Mouse (Mus musculus) limb, embryonic 14.5 days (tissue): ENCODE data around the gene Kiss1. TPM values are rescaled to one million over a fixed set of nuclear protein-coding genes. Genes with fewer than 3 reads are reported as not detected.

Experiments
- ATAC-seq: fragments of 200-750 bp; cut with Nextera tagmentation; 2 replicates; pipeline ENCODE4 v1.8.0; 2017; ENCODE audit warnings: low read depth, moderate number of reproducible peaks, moderate TSS enrichment; ENCODE audit not compliant: low FRiP score
- DNase-seq: peaks from one replicate; pipeline ENCODE4 v3.0.0-alpha.2; 2015; ENCODE audit warnings: low spot score
- H3K27ac ChIP-seq: fragments of 300-500 bp; sonication (generic); replicated peaks from 2 replicates; pipeline ENCODE4 v1.5.1; 2014; ENCODE audit warnings: low read depth, mild to moderate bottlenecking, low read length, moderate library complexity, mixed read lengths
- H3K27me3 ChIP-seq: fragments of 300-500 bp; sonication (generic); 2 replicates; pipeline ENCODE4 v1.6.1; 2014; ENCODE audit warnings: low read length, mixed read lengths; ENCODE audit not compliant: control insufficient read depth, insufficient read depth
- H3K36me3 ChIP-seq: fragments of 300-500 bp; sonication (generic); 2 replicates; pipeline ENCODE4 v1.6.1; 2014; ENCODE audit warnings: mild to moderate bottlenecking, low read length, moderate library complexity, mixed read lengths; ENCODE audit not compliant: control insufficient read depth, insufficient read depth
- H3K4me1 ChIP-seq: fragments of 300-500 bp; sonication (generic); 2 replicates; pipeline ENCODE4 v1.6.1; 2014; ENCODE audit warnings: antibody characterized with exemption, low read length, mixed read lengths; ENCODE audit not compliant: control insufficient read depth, insufficient read depth
- H3K4me2 ChIP-seq: fragments of 300-500 bp; sonication (generic); replicated peaks from 2 replicates; pipeline ENCODE4 v1.6.1; 2014; ENCODE audit warnings: low read depth, mild to moderate bottlenecking, low read length, moderate library complexity; ENCODE audit not compliant: severe bottlenecking
- H3K4me3 ChIP-seq: fragments of 300-500 bp; sonication (generic); replicated peaks from 2 replicates; pipeline ENCODE4 v1.5.1; 2014; ENCODE audit warnings: low read length
- H3K9ac ChIP-seq: fragments of 300-500 bp; sonication (generic); 2 replicates; pipeline ENCODE4 v1.6.1; 2014; ENCODE audit warnings: mild to moderate bottlenecking, low read depth, low read length, moderate library complexity; ENCODE audit not compliant: severe bottlenecking
- H3K9me3 ChIP-seq: fragments of 300-500 bp; sonication (generic); 2 replicates; pipeline ENCODE4 v1.6.1; 2016; ENCODE audit warnings: low read length; ENCODE audit not compliant: control insufficient read depth
- POLR2A ChIP-seq: fragments of 200-500 bp; IDR thresholded peaks from 2 replicates; pipeline ENCODE4 v1.8.0; 2012; ENCODE audit warnings: inconsistent platforms, mild to moderate bottlenecking, moderate library complexity, borderline replicate concordance; ENCODE audit not compliant: insufficient read depth, insufficient read length; ENCODE audit errors: extremely low read depth
- WGBS: fragments of 180-500 bp; shearing (Covaris S2); extraction: QIAGEN DNeasy Blood & Tissue Kit; methylation state at CpG from one replicate; pipeline ENCODE4 v1.1.7; 2014; 5-methylcytosine and 5-hydroxymethylcytosine counted together
- polyA plus RNA-seq, 2 experiments: library from polyadenylated mRNA; depleted of rRNA in 1 of 2; stranded (reverse) in 1 of 2; unstranded in 1 of 2; fragments of >200 nt; fragmentation: Nextera tagmentation in 1 of 2; extraction: Ambion mirVana in 1 of 2; gene quantifications; 2 replicates each; pipeline versions ENCODE4 v1.2.1 to v1.2.3; 2012 to 2014

The Kiss1 gene
- polyA plus RNA-seq, 2 experiments = not detected

DNA sequence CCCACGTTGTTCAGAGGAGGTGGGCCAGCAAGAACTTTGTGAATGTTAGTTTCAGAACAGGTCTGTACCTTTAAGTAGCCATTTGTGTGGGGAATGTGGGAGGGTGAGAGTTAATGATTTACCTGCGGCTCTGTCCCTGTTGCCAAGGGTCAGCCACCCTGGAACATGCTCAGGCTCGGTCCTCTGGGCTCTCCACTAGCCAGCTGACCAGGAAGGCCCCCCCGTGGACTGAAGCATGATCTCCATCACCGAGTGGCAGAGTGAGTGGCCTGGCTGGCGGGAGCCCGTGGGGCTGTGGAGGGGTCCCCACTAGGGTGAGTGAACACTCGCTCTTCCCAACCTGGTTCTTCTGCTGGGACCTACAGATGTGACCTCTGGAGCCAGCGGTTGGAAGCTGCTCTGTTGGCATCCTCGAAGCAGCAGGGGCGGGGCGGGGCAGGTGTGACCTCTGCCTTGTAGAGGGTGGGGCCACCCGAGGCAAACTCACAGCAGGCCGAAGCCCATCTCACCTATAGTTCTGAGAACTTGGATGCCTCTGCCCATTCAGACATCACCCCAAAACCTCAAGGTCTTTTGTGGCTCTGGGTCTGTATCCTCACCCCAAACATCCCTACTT, 11.9 kb upstream of the Kiss1 start, which contains the start of gene Golt1a:
Gene Golt1a, plus strand, starts transcription at position 149 of the 616 bp plus-strand sequence.
- H3K4me1 ChIP-seq = no peaks in the 10 kb centered on the region
- TF ChIP-seq POLR2A = no peak
- whole genome bisulfite sequencing = 49% methylated on average over 11 of the region's 14 CpGs
- no peaks in the 10 kb centered on the region for H3K36me3 ChIP-seq
- H3K9me3 ChIP-seq = no peaks in the 10 kb centered on the region
- H3K4me3 ChIP-seq = no peak within 1 kb of the TSS
- H3K9ac ChIP-seq = no peak within 1 kb of the TSS
- no peak for DNase-seq
- no peak for ATAC-seq
- no peak within 1 kb of the TSS for H3K27ac ChIP-seq
- H3K4me2 ChIP-seq = no peak within 1 kb of the TSS
- H3K27me3 ChIP-seq = no peaks in the 10 kb centered on the region

DNA sequence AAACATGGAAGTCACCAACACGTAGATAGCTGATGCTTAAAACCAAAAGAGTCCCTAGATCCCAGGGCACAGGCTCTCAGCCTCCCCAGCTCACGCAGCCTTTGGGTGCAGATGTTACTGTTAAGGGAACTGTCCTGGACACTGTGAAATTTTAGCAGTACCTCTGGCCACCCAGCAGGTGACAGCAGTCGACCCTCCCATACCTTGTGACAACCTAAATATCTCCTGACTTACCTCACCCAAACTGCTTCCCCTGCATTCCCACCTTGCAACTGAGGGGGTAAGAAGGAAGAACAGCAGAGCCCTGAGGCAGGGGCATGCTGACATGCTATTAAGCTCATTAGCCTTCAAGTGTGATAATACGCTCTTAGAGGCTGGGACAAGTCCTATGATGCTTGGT, 10.4 kb upstream of the Kiss1 start:
- no peak overlapping the region for H3K27ac ChIP-seq
- WGBS = 54% methylated on average over 4 of the region's 4 CpGs
- no peak overlapping the region for H3K4me3 ChIP-seq
- no peak for TF ChIP-seq POLR2A
- no peak overlapping the region for H3K4me2 ChIP-seq
- DNase-seq (no peak), ATAC-seq (no peak)
- H3K36me3 ChIP-seq = no peaks in the 10 kb centered on the region
- no peak overlapping the region for H3K9ac ChIP-seq
- H3K9me3 ChIP-seq = no peaks in the 10 kb centered on the region
- no peaks in the 10 kb centered on the region for H3K4me1 ChIP-seq
- no peaks in the 10 kb centered on the region for H3K27me3 ChIP-seq

DNA sequence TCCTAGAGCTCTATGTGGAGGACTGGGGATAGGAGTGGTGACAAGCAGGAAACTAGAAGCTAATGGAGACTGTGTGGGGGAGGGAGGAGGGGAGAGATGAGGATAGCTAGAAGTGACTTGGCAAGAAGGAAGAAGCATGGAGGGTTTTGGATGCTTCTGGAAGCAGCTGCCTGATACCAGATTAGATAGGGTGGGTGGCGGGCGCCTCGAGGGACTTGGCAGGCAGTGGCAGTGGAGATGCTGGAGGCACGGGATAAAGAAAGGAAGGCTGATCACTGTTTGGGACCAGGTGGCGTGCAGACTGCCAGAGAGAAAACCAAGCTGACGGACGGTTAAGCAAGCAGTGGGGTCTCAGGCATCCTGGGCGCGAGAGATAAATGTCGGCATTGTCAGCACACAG, 9.7 kb upstream of the Kiss1 start:
- ATAC-seq (no peak), DNase-seq (no peak)
- no peak overlapping the region for H3K9ac ChIP-seq
- H3K27me3 ChIP-seq = no peaks in the 10 kb centered on the region
- WGBS = 46% methylated on average over 10 of the region's 10 CpGs
- H3K4me1 ChIP-seq = no peaks in the 10 kb centered on the region
- no peaks in the 10 kb centered on the region for H3K9me3 ChIP-seq
- no peaks in the 10 kb centered on the region for H3K36me3 ChIP-seq
- no peak for TF ChIP-seq POLR2A
- H3K4me2 ChIP-seq = no peak overlapping the region
- no peak overlapping the region for H3K4me3 ChIP-seq
- no peak overlapping the region for H3K27ac ChIP-seq

DNA sequence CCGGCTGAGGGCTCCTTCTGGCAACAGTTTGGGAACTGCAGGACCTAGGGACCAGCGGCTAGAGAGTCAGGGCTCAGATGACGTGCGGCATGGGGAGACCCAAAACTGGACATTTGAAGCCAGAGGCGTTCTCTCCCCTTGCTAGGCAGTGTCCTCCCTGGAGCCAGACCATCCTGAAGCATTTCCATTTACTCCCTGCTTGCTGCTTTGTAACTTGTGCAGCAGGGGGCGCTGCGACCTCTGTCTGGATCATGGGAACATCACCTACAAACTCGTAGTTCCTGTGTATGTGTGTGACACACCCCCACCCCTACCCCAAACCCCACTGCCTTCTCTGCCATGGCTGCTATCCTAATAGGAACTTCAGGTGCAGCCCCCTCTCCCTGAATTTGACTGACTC, 7.3 kb upstream of the Kiss1 start:
- H3K27me3 ChIP-seq = no peaks in the 10 kb centered on the region
- H3K4me2 ChIP-seq = no peak overlapping the region
- H3K27ac ChIP-seq = no peak overlapping the region
- no peaks in the 10 kb centered on the region for H3K9me3 ChIP-seq
- DNase-seq (peak; percentile 64), ATAC-seq (no peak)
- 28% methylated on average over 8 of the region's 8 CpGs for WGBS
- H3K36me3 ChIP-seq = no peaks in the 10 kb centered on the region
- no peak overlapping the region for H3K4me3 ChIP-seq
- no peaks in the 10 kb centered on the region for H3K4me1 ChIP-seq
- TF ChIP-seq POLR2A = no peak
- H3K9ac ChIP-seq = no peak overlapping the region

DNA sequence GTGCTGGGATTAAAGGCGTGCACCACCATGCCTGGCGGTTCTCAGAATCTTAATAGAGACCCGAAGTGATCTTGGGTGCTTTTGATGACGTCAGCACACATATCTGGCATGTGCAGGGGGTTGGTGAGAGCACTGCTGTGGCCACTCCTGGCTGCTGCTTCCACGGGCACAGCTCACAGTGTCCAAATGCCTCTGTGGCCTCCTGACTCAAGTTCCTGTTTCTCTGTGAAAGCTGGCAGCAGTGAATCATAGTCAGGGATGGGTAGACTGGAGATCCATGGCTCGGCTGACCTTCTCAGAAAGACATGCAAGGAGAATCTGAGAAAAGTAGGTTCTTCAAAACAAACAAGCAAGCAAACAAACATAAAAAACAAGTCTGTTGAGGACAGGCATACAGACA, 5.9 kb upstream of the Kiss1 start:
- no peak for TF ChIP-seq POLR2A
- 85% methylated on average over 6 of the region's 6 CpGs for WGBS
- Histone ChIP-seq H3K4me2 (no peak overlapping the region), H3K9me3 (no peaks in the 10 kb centered on the region), H3K27ac (no peak overlapping the region), H3K36me3 (no peaks in the 10 kb centered on the region), H3K4me1 (no peaks in the 10 kb centered on the region), H3K9ac (no peak overlapping the region), H3K4me3 (no peak overlapping the region), H3K27me3 (no peaks in the 10 kb centered on the region)
- ATAC-seq = no peak
- no peak for DNase-seq

DNA sequence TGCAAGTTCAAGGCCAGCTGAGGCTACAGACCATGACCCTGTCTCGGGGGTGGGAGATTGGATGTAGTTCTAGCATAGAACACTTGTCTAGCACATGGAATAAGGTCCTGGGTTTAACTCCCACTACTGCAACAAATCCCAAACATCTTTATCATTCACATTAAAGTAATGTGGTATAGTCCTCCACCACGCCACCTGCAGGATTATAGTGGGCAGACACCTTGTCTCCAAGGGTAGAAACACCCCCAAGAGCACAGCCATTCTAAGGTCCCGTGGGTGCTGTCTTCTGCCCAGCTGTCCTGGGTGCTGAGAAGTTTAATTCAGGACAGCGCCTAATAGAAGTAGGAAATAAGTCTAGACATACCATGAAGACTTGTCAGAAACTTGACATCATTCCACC, 5.1 kb upstream of the Kiss1 start:
- no peak overlapping the region for H3K4me3 ChIP-seq
- ATAC-seq = no peak

More for the DNA sequence above, 5.1 kb upstream of the Kiss1 start:
- Histone ChIP-seq H3K27ac (no peak overlapping the region), H3K4me1 (no peaks in the 10 kb centered on the region), H3K9me3 (no peaks in the 10 kb centered on the region), H3K36me3 (no peaks in the 10 kb centered on the region), H3K4me2 (no peak overlapping the region), H3K9ac (no peak overlapping the region), H3K27me3 (no peaks in the 10 kb centered on the region)
- no peak for TF ChIP-seq POLR2A
- no peak for DNase-seq
- WGBS = 83% methylated on average over 4 of the region's 4 CpGs
